Mouse (Mus musculus) testis, adult 2 months (tissue): Measurements from ENCODE around the gene Naaladl1. TPM values are rescaled to one million over a fixed set of nuclear protein-coding genes. Genes with fewer than 3 reads are reported as not detected.

Experiments
- H3K27ac ChIP-seq: fragments of 200-500 bp; 2 replicates; pipeline ENCODE4 v1.5.1; 2012; ENCODE audit warnings: low read depth, low read length; ENCODE audit not compliant: control insufficient read depth, insufficient read depth
- H3K27me3 ChIP-seq: fragments of 200-500 bp; 2 replicates; pipeline ENCODE4 v1.6.1; 2012; ENCODE audit warnings: mild to moderate bottlenecking, low read length, moderate library complexity; ENCODE audit not compliant: control insufficient read depth, insufficient read depth
- H3K36me3 ChIP-seq: fragments of 200-500 bp; 2 replicates; pipeline ENCODE4 v1.6.1; 2012; ENCODE audit warnings: mild to moderate bottlenecking, low read length; ENCODE audit not compliant: control insufficient read depth, insufficient read depth
- H3K4me1 ChIP-seq: fragments of 200-500 bp; 2 replicates; pipeline ENCODE4 v1.6.1; 2012; ENCODE audit warnings: low read length; ENCODE audit not compliant: control insufficient read depth, insufficient read depth
- H3K4me3 ChIP-seq: fragments of 200-500 bp; 2 replicates; pipeline ENCODE4 v1.5.1; 2012; ENCODE audit warnings: low read depth, mild to moderate bottlenecking, low read length, moderate library complexity, mixed read lengths; ENCODE audit not compliant: control insufficient read depth
- CTCF ChIP-seq: fragments of 200-500 bp; IDR thresholded peaks from 2 replicates; pipeline ENCODE4 v1.5.1; 2012; ENCODE audit warnings: low read depth, mild to moderate bottlenecking, inconsistent platforms, low read length, moderate library complexity; ENCODE audit not compliant: control insufficient read depth, insufficient read depth, insufficient replicate concordance
- POLR2A ChIP-seq: fragments of 200-500 bp; IDR thresholded peaks from 2 replicates; pipeline ENCODE4 v1.6.1; 2012; ENCODE audit warnings: low read depth, mild to moderate bottlenecking, inconsistent platforms, low read length, moderate library complexity; ENCODE audit not compliant: control insufficient read depth
- polyA plus RNA-seq: library from polyadenylated mRNA; depleted of rRNA; stranded (reverse); fragments of >200 nt; gene quantifications from 2 replicates; pipeline ENCODE4 v1.2.3, GENCODE M21; 2012

The Naaladl1 gene
- polyA plus RNA-seq, 1 experiment, result 4.0 TPM

- H3K4me3 ChIP-seq, result peak overlapping the region; percentile 94
- peak overlapping the region; percentile 95 for H3K27ac ChIP-seq
- H3K36me3 ChIP-seq, result no peaks in the 10 kb centered on the region
- H3K4me1 ChIP-seq, result peaks cover 18% of the 10 kb centered on the region
- no peaks in the 10 kb centered on the region for H3K27me3 ChIP-seq
- TF ChIP-seq POLR2A (no peak; the same call in 1 of the 2 replicates), CTCF (no peak)
Measured at GRCm38 (mm10) chr19:6062418-6062817, 43.2 kb upstream of the Naaladl1 start.

GRCm38 (mm10) chr19:6063081-6063480 lies 42.5 kb upstream of the Naaladl1 start:
- Histone ChIP-seq H3K27ac (no peak overlapping the region), H3K36me3 (no peaks in the 10 kb centered on the region), H3K4me3 (peak overlapping the region; percentile 94), H3K4me1 (peaks cover 24% of the 10 kb centered on the region), H3K27me3 (no peaks in the 10 kb centered on the region)
- no peak for TF ChIP-seq CTCF
- TF ChIP-seq POLR2A, result no peak

- H3K27ac ChIP-seq, result no peak overlapping the region
- no peaks in the 10 kb centered on the region for H3K36me3 ChIP-seq
- H3K4me1 ChIP-seq, result peaks cover 23% of the 10 kb centered on the region
- no peak for TF ChIP-seq CTCF
- no peak for TF ChIP-seq POLR2A
- no peak overlapping the region for H3K4me3 ChIP-seq
- no peaks in the 10 kb centered on the region for H3K27me3 ChIP-seq
Measured at GRCm38 (mm10) chr19:6066571-6066970, 39.0 kb upstream of the Naaladl1 start.

- TF ChIP-seq POLR2A, result 0 out of 2 replicates have a peak, but pooled peaks have one; percentile 12
- TF ChIP-seq CTCF, result peak; percentile 81
- Histone ChIP-seq H3K4me1 (peaks cover 22% of the 10 kb centered on the region), H3K36me3 (no peaks in the 10 kb centered on the region)
Measured at GRCm38 (mm10) chr19:6067011-6067723, 38.4 kb upstream of the Naaladl1 start.

GRCm38 (mm10) chr19:6067724-6068415 lies 37.7 kb upstream of the Naaladl1 start, which contains the start of gene Tm7sf2:
Tm7sf2 (minus strand) TSS chr19:6068373.
- H3K4me3 ChIP-seq, result peak within 1 kb of the TSS; percentile 41
- no peak within 1 kb of the TSS for H3K27ac ChIP-seq
- no peaks in the 10 kb centered on the region for H3K27me3 ChIP-seq
- H3K4me1 ChIP-seq, result peaks cover 20% of the 10 kb centered on the region
- no peaks in the 10 kb centered on the region for H3K36me3 ChIP-seq
- no peak for TF ChIP-seq POLR2A
- no peak for TF ChIP-seq CTCF

More at GRCm38 (mm10) chr19:6067011-6067723, 38.4 kb upstream of the Naaladl1 start:
- Histone ChIP-seq H3K27me3 (no peaks in the 10 kb centered on the region), H3K27ac (no peak overlapping the region), H3K4me3 (peak overlapping the region; percentile 10)

GRCm38 (mm10) chr19:6068951-6069350 lies 36.6 kb upstream of the Naaladl1 start:
- H3K4me3 ChIP-seq, result no peak overlapping the region
- H3K4me1 ChIP-seq, result peaks cover 19% of the 10 kb centered on the region
- no peaks in the 10 kb centered on the region for H3K36me3 ChIP-seq
- TF ChIP-seq CTCF, result no peak
- no peak for TF ChIP-seq POLR2A
- H3K27me3 ChIP-seq, result no peaks in the 10 kb centered on the region
- no peak overlapping the region for H3K27ac ChIP-seq

GRCm38 (mm10) chr19:6069851-6070250 lies 35.7 kb upstream of the Naaladl1 start:
- Histone ChIP-seq H3K4me3 (no peak overlapping the region), H3K4me1 (peaks cover 19% of the 10 kb centered on the region), H3K36me3 (no peaks in the 10 kb centered on the region; the same call in 1 of the 2 replicates), H3K27me3 (no peaks in the 10 kb centered on the region), H3K27ac (no peak overlapping the region)
- TF ChIP-seq POLR2A, result no peak
- no peak for TF ChIP-seq CTCF
